Mouse (Mus musculus) adrenal gland, postnatal 10 days (tissue): Measurements from ENCODE around the gene Kcnmb4. TPM values are rescaled to one million over a fixed set of nuclear protein-coding genes. Genes with fewer than 3 reads are reported as not detected.

Source experiments
- DNase-seq: peaks from one replicate; pipeline ENCODE4 v3.0.0; 2021; ENCODE audit warnings: mixed read lengths
- total RNA-seq, 2 experiments: library from RNA; stranded (reverse); gene quantifications; 2 replicates each; pipeline ENCODE4 v1.2.3; 2021

The Kcnmb4 gene
- total RNA-seq, 2 experiments from 2014 or later = 6.2 to 6.3 TPM

DNA sequence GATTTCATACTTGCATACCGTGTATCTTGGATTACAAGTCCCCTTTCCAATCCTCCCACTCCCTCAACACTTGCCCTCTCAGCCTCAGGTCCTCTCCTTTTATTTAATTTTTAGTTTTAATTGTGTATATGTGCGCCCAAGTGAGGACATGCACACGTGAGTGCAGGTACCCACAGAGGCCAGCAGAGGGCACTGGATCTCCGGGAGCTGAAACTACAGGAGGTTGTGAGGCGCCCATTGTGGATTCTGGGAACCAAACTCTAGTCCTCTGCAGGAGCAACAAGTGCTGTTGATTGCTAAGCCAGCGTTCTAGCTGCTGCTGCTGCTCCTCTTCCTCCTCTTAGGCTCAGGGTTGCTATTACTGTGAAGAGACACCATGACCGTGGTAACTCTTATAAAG, 20.9 kb downstream of the Kcnmb4 start:
- no peak for DNase-seq

DNA sequence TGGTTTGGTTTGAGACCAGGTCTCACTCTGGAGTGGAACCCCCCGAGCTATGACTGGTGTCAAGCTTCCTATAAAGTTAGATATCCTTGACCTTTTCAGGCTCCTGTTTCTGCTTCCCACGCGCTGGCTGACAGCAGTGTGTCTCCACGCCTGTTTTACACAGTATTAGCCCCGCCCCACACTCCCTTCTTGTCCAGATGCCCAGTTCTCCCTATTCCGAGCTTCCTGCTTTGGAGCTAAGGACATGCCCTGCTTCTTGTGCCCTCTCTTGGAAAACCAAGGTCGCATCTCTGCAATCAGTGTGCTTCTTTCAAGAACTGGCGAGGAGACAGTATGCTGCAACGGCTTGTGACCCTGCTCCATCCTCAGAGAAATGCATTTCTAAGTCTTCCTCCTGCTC, 23.1 kb downstream of the Kcnmb4 start:
- peak; percentile 48 for DNase-seq

DNA sequence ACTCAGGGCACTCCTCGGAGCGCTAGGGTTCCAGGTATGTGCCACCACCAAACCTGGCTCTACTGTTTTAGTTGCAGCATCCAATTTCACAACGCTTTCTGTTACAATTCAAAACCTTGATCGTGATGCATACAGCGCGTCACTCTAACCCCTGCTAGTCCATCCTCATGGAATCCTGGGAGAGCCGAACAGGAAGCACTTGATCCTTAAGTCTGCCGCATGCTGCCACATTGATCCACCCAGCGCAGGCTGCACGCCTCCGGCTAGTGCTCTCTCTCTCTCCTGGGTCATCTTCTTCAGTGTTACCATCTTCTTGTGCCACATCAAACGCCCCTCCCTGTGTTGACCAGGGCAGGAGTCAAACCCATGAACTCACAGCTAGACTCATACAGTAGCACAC, 25.5 kb downstream of the Kcnmb4 start:
- no peak for DNase-seq

DNA sequence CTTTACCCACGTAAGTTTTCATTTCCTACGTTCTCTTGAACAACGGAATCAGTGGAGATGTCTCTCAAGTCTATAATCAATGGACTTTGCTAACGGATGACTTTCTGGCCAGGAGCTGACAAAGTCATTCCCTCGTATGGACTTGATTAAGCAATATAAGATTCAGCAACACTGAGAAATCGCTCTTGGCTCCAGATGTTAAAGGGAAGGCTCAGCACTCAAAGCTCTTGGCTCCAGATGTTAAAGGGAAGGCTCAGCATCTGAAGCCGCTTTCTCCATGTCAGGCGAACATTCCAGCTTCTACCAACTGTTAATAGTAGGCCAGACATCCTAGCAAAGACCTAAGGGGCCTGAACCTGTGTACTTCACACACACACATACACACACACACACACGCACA, 26.5 kb downstream of the Kcnmb4 start:
- DNase-seq = no peak

DNA sequence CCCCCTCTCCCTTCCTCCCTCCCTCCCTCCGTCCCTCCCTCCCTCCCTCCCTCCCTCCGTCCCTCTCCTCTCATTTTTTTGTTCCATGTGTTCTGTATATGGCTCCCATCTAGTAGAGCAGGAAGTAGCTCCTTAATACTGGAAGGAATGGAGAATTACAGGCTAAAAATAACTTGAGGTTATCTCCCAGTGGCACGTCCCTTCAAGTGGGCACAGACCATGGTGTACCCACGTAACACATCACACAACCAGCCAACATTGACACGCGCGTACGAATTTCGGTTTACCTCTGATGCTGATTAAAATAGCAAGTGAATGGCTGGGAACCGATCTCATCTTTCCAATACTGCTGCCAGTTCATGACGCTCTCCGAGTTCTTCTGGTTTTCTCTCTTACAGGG, 27.6 kb downstream of the Kcnmb4 start:
- no peak for DNase-seq

DNA sequence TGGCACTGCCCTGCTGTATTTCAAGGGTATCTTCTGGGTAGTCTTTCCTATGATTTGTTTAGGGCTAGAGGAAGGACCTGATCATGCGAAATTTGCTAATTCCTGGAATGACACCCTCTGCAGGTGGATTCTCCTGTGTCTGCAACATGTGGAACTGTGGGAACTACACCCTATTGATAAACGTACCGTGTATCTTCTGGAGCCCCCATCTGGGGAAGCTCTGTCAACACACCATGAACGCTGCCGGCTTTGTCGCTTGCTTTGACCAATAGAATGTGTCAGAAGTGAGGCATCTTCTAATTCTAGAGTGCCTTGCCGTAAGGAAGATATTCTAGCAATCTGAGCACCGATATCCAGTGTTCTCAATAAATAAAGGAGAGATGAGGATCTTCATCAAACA, 28.9 kb downstream of the Kcnmb4 start:
- no peak for DNase-seq

DNA sequence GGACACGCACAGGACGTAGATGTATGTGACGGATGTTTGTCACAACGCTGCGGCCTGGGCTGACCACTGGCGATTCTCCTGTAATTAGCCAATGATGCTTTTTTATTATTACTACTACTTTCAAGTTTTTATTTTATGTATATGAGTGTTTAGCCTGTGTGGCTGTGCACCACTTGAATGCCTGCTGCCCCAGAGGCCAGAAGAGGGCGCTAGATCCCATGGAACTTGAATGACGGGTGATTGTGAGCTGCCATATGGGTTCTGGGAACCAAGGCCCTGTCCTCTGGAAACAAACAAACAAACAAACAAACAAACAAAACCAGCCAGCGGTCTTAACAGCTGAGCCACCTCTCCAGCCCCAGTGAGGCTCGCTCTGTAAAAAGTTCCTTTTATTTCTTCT, 29.3 kb downstream of the Kcnmb4 start:
- DNase-seq = no peak

DNA sequence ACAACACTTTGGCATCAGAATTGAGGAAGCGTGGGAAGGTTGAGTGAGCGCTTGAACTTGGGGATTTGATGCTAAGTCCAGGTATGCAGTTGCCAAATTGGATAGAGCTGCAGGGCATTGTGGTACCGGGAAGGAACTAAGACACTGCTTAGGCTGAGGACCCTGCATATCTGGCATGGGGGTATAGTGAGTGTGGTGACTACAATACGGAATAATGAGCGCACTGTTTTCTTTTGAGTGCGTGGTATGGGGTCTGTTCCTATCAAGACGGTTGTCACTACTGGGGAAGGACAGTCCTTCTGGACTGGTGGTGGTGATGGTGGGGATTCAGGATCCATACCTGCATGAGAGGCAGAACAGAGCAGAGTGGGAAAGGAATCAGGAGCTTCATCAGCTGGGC, 32.7 kb downstream of the Kcnmb4 start:
- DNase-seq = no peak

DNA sequence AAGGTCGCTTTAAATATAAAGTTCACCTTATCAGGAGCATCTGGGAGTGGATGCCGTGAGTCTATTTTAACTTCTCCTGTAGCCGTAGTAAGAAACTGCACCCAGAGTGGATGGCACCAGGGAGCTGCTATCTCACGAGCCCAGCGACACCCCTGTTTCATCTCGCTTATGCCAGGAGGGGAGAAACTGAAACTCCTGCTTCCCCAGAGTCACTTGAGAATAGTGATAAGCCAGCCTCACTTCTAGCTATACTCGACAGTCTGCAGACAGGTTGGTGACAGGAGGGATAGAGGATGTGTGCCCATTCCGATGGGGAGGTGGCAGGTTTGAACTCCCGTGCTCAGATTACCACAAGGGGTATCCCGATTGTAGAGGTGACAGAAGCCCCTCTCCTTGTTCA, 33.6 kb downstream of the Kcnmb4 start:
- DNase-seq = no peak

DNA sequence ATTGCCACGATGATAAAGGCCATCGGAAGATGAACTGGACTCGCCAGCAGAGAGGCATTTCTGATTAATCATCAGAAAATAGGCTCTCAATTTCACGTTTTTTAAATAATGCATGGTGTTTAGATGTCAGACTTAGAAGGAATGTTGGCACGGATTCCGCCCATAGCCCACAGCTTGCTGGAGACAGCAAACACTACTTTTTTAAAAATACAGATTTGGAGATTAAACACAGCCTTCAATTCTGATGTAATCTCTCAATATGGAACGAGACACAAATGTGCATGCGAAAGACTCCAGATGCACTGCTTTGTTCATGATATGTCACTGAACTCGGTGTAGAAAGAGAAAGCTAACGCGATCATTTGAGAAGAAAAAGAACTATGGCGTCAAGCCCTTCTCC, 38.2 kb downstream of the Kcnmb4 start:
- no peak for DNase-seq

DNA sequence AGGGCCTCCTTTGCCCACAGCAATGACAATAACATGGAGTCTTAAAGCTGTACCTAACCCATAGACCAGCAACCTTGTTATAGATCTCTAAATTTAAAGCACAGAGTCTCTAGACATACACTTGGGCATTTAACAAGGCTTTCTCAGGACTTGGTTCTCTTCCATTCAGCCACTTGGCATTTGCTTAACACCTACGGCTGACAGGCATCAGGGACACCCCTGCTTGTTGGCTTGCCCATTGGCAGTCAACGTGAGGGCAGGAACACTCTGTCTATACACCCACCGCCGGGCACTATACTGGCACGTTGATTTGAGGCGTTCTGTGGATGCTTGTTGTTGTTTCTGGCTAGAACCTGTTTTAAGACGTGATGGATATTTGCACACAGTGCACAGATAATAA, 41.3 kb downstream of the Kcnmb4 start:
- DNase-seq = no peak

DNA sequence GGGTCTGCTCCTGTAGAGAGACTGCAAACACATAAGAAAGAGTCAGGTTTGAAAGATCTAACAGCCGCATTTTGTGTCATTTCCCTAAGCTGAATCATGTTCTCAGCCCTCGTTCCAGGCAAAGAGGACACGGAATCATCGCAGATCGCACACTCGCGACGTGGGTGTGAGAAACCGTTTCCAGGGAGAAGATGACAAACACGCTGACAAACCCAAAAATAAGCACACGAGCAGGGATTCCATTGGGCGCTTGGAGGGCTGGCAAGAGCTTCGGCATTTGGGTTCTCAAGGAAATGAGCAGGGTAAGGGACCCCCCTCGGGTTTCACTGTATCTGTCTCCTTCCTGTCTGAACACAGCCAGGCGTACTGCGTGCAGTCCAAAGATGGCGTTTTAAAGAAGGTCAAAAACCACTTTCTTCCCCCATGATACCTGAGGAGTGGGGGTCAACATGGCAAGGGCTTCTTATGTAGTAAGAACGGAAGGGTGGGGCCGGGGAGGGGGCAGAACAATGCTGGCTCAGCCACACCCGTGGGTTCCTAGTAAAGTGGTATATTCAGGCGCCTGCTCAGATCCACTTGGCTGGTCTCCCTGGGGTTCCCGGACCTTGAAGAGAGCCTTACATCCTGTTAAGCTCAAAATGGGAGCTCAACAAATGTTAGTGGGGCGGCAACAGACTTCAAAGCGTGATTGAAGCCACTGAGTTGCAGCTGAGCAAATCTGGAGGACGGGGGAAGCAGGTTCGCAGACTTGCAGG, 45.5 kb downstream of the Kcnmb4 start:
- no peak for DNase-seq

DNA sequence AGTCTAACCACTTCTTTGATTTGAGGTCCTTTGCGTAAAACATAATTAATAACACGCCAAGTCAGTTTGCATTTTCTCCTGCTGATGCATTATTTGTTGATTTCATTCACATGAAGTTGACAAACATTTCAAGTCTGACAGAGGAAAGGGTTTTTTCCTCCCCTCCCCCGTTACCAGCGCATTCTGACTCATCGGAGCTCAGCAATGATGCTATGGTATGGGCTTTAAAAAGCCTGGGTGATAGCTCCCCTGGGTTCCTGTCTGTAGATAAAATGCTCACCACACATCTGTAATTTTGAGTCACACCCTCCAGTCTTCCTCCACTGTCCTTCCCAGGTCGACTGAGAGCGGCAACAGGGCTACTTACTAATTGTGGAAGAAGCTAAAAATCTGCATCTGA, 47.5 kb downstream of the Kcnmb4 start:
- DNase-seq = no peak

DNA sequence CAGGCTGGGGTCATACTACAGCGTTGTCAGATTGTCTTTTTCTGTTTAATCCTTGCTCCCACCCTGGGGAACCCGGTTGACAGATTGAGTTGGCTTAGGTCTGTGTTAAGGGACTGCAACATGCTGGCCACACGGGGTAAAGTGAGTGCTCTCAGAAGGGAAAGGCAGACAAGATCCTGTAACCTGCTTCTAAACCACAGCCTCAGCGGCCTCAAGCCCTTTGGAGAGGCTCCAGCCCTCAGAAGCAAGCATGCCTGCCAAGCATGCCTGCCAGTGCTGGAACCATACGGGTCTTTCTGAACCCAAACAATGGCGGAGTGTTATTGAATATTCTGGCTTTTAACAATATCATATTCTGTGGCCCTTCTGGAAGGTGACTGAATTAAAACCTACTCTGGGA, 48.8 kb downstream of the Kcnmb4 start:
- no peak for DNase-seq

DNA sequence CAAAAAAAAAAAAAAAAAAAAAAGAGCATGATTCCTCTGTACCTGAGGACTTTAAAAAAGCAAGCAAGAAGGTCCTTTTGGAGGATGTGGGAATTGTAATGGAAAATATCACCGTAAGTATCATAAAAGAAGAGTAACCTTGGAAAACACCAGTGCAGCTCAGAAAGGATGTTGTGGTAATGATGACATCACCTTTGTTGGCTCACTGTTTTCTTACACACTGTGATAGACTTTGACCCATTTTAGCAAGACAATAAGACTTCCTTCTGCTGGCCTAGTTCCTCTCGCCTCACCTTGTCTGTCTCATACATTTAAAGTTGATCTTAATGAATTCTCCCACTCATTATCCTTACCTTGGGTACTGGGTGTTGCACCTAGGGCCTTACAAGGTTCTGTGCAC, 51.1 kb downstream of the Kcnmb4 start:
- no peak for DNase-seq

DNA sequence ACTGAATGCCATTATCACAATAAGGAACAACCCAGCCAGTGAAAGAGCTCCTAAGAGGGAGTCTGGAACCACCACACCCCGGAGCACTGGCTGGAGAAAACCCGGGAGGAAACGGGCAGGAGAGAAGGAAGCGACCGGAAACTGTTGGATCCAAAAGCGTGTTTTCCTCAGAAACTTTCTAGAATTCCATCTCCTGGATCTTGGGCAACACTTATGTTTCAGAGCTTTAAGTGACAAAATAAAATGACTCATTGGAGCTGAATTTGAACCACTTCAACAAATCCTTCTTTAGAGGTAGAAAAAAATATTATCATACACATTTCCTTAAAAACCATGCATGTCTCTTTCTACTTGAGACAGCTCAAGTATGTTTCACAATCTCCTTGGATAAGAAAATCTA, 52.7 kb downstream of the Kcnmb4 start:
- DNase-seq = no peak

DNA sequence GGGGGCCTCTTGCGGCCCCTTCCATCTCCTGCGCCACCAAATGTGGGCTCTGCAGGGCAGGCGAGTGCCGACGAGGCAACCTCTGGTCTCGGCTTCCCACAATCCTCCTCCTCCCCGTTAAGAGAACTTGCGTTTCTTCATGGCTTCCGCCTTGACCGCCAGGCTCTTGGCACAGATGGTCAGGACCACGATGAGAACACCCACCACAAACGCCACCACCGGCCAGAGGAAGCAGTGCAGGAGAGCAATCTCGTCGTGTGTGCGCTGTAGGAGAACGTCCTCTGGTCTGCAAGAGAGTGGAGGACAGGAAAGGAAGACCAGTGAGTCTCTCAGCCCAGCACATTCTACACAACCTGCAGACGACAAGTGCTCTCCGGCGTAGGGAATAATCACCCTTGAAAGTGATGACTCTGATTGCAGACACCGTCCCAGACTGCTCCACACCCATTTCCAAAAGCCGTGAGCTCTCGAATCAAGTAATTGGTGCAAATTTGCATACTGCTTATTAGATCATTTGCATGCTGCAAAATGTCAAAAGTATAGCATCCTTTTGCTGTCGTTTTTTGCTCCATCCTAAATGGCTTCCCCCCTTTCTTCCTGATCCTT, 55.5 kb downstream of the Kcnmb4 start:
- no peak for DNase-seq

DNA sequence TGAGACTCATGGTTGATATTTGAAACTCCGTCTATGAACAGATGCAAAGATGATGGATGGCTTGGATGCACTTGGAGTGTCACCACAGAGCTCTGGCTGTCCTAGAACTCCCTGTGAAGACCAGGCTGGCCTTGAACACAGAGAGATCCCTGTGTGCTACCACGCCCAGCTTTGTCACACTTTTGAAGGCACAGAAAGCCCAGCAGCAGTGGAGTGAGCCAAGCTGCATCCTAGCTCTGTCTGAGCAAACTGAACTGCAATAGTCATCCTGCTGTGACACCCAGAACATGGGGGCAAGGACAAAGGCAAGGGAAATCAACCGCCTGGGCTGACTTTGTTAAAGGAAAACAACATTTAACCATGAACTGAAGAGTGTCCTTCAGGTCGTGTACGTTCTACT, 57.0 kb downstream of the Kcnmb4 start:
- peak; percentile 62 for DNase-seq

DNA sequence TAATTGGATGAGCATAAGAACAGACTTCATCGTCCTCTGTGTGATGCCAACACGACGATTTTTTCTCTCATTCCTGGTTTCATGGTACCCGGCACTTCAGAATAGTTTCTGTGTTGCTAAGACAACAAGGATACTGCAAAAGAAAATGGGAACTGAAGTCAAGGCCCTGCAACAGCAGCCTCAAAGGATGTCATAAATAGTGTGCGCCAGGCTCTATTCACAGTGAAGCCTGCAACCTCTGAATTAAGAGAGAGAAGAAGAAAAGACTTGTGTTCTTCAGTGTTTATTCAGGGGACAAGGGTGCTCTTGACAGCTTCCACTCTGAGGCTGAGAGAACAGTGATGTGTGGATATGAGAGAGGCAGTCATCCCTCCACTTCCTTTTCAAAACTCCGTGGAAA, 57.5 kb downstream of the Kcnmb4 start:
- no peak for DNase-seq

DNA sequence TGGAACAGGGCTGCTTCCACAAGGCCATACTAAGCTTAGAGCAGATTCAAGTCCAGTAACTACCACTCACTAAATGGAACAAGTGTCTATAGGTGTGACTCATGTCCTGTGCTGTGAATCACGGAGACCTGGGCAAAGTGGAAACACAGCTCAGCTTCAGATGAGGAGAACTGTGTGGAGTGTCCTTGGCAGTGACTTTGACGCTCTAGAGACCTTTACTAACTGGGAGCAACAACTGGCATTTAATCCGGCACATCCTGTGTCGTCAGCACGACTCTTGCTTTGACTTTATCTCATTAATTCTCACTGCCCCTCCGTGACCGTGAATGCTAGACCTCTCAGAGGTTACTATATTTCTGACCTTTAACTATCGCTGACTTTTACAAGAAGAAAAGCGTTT, 62.9 kb downstream of the Kcnmb4 start:
- DNase-seq = peak; percentile 33

DNA sequence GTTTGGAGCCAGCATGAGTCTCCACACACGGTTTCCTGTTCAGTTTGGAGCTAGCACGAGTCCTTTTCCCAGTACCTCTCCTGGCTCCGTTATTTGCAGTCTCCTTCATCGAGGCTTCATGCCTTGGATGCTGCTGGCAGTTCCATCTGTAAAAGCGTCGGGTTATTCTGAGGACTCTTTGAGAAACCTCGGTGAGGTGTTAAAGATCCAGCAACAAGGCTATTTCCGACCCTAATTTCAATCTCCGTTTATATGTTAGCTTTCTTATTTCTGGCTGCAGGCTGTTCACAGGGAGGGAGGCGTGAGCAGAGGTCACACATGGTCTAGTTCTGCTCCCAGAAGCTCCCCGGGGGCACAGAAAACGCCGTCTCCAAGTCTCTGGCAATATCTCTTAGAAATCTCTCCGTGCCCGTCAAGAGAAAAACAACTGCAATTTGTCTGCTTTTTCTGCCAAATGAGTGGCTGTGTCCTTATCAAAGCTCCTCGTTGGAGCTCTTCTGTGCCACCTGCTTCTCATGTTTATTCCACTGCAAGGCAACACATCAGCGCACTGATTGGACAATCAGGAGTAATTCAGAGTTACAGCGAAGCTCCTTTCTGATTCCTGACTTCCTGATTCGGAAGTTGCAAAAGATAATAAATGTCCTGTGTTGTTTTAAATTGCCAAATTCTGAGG, 65.9 kb downstream of the Kcnmb4 start:
- peak; percentile 25 for DNase-seq

DNA sequence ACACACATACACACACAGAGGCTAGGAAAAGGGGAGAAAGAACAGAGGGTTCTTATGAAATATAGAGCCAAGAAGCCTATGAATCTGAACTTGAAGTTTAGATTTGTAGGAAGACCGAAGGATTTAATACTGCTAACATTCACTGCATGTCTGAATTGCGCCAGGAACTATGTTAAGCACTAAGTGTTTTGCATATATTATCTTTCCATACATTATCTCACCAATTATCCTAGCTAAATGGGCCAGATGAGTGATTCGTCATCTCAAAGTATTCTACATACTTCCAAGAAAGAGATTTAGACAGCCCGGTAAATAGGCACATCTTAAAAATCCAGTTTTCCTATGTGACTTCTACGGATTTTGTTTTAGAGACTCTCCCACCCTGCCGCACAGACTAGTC, 68.7 kb downstream of the Kcnmb4 start:
- DNase-seq = no peak

DNA sequence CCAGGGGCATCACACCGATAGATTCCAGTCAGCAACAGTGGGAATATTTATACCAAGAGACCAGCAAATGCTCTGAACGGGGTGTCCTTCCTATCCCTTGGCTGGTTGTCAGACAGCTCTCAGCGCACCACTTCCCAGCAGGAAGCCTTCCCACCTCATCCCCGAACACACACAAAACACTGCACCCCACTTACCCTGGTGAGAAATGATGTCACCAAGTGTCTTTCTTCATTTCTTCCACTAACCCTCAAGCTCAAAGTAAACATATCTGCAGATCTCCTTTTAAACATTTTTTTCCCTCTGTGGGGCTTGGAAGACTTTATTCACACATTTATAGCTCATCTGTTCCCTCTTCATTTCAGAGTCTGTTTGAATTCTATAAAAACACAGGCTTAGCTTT, 70.0 kb downstream of the Kcnmb4 start:
- no peak for DNase-seq
